Mouse (Mus musculus): ENCODE measurements around the gene Pcgf6. TPM values are rescaled to one million over a fixed set of nuclear protein-coding genes. Genes with fewer than 3 reads are reported as not detected.
A peak's percentile ranks its signal among the peaks of the same experiment; 100 is the strongest.

The Pcgf6 gene
- polyA plus RNA-seq, 1 experiment from 2014 or later, result 11.8 TPM

GRCm38 (mm10) chr19:47053471-47053870 lies 2.8 kb upstream of the Pcgf6 start:
- no peak overlapping the region for H3K4me3 ChIP-seq (replicated peaks; ENCODE audit: low read length)
- no peak overlapping the region for H3K9ac ChIP-seq (ENCODE audit: low read length)
- H3K4me1 ChIP-seq (ENCODE audit: control insufficient read depth, insufficient read depth, low read length), result peaks cover 10% of the 10 kb centered on the region
- H3K27me3 ChIP-seq (ENCODE audit: control insufficient read depth, insufficient read depth, low read length), result no peaks in the 10 kb centered on the region
- ATAC-seq (ENCODE audit: insufficient read depth, low FRiP score), result 0 out of 2 replicates have a peak, but pooled peaks have one; percentile 52
- no peaks in the 10 kb centered on the region for H3K36me3 ChIP-seq (ENCODE audit: control insufficient read depth, insufficient read depth, low read length)
- H3K4me2 ChIP-seq (ENCODE audit: low read depth, low read length), result no peak overlapping the region
- no peaks in the 10 kb centered on the region for H3K9me3 ChIP-seq (replicated peaks; ENCODE audit: control insufficient read depth, low read length)
- 66% methylated on average over 4 of the region's 4 CpGs for WGBS
- 0 out of 2 replicates have a peak overlapping the region, but pooled peaks have one; percentile 49 for H3K27ac ChIP-seq (ENCODE audit: low read length)

- no peaks in the 10 kb centered on the region for H3K9me3 ChIP-seq (replicated peaks; ENCODE audit: control insufficient read depth, low read length)
- H3K4me1 ChIP-seq (ENCODE audit: control insufficient read depth, insufficient read depth, low read length), result peaks cover 10% of the 10 kb centered on the region
- H3K9ac ChIP-seq (ENCODE audit: low read length), result no peak overlapping the region
- no peak overlapping the region for H3K4me2 ChIP-seq (ENCODE audit: low read depth, low read length)
- H3K36me3 ChIP-seq (ENCODE audit: control insufficient read depth, insufficient read depth, low read length), result no peaks in the 10 kb centered on the region
- no peak overlapping the region for H3K4me3 ChIP-seq (replicated peaks; ENCODE audit: low read length)
- 0 out of 2 replicates have a peak overlapping the region, but pooled peaks have one; percentile 49 for H3K27ac ChIP-seq (ENCODE audit: low read length)
- no peak for ATAC-seq (ENCODE audit: insufficient read depth, low FRiP score)
- no peaks in the 10 kb centered on the region for H3K27me3 ChIP-seq (ENCODE audit: control insufficient read depth, insufficient read depth, low read length)
- 77% methylated on average over 4 of the region's 4 CpGs for WGBS
Observed at GRCm38 (mm10) chr19:47052927-47053326, 2.2 kb upstream of the Pcgf6 start.

DNA sequence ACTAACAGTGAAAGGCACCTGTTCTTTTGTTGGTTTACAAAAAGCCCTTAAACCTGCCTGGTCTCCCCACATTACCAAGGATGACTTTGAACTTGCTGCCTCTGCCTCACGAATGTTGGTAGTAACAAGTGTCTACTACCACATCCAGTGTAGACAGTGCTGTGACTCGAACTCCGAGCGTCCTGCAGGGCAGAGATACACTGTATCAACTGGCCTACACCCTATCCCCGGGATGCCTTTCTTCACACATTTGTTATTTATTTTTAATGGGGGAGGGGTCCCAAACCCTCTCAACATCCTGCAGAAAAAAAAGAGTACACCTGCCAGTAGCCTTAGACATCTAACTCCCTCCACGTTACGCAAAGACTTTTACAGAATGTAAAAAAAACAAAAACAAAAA lies 866 bp downstream of the Pcgf6 start:
- Histone ChIP-seq H3K27ac (ENCODE audit: low read length) (0 out of 2 replicates have a peak overlapping the region, but pooled peaks have one; percentile 81), H3K27me3 (ENCODE audit: control insufficient read depth, insufficient read depth, low read length) (no peaks in the 10 kb centered on the region), H3K4me1 (ENCODE audit: control insufficient read depth, insufficient read depth, low read length) (peaks cover 10% of the 10 kb centered on the region), H3K36me3 (ENCODE audit: control insufficient read depth, insufficient read depth, low read length) (peaks cover 3% of the 10 kb centered on the region; the same call in 1 of the 2 replicates), H3K9me3 (replicated peaks; ENCODE audit: control insufficient read depth, low read length) (no peaks in the 10 kb centered on the region), H3K4me3 (replicated peaks; ENCODE audit: low read length) (peak overlapping the region; percentile 64), H3K9ac (ENCODE audit: low read length) (peak overlapping the region; percentile 85; the same call in 1 of the 2 replicates), H3K4me2 (ENCODE audit: low read depth, low read length) (peak overlapping the region; percentile 78)
- peak; percentile 28; the same call in 1 of the 2 replicates for ATAC-seq (ENCODE audit: insufficient read depth, low FRiP score)
- 5% methylated on average over 7 of the region's 7 CpGs for WGBS

- H3K36me3 ChIP-seq (ENCODE audit: control insufficient read depth, insufficient read depth, low read length), result peaks cover 3% of the 10 kb centered on the region; the same call in 1 of the 2 replicates
- H3K4me2 ChIP-seq (ENCODE audit: low read depth, low read length), result peak overlapping the region; percentile 78
- H3K27me3 ChIP-seq (ENCODE audit: control insufficient read depth, insufficient read depth, low read length), result no peaks in the 10 kb centered on the region
- H3K4me3 ChIP-seq (replicated peaks; ENCODE audit: low read length), result 0 out of 2 replicates have a peak overlapping the region, but pooled peaks have one; percentile 64
- H3K9ac ChIP-seq (ENCODE audit: low read length), result no peak overlapping the region
- no peak for ATAC-seq (ENCODE audit: insufficient read depth, low FRiP score)
- H3K4me1 ChIP-seq (ENCODE audit: control insufficient read depth, insufficient read depth, low read length), result peaks cover 10% of the 10 kb centered on the region
- WGBS, result 64% methylated on average over 4 of the region's 4 CpGs
- no peaks in the 10 kb centered on the region for H3K9me3 ChIP-seq (replicated peaks; ENCODE audit: control insufficient read depth, low read length)
- H3K27ac ChIP-seq (ENCODE audit: low read length), result no peak overlapping the region
Observed at GRCm38 (mm10) chr19:47049061-47049460, 1.6 kb downstream of the Pcgf6 start.

DNA sequence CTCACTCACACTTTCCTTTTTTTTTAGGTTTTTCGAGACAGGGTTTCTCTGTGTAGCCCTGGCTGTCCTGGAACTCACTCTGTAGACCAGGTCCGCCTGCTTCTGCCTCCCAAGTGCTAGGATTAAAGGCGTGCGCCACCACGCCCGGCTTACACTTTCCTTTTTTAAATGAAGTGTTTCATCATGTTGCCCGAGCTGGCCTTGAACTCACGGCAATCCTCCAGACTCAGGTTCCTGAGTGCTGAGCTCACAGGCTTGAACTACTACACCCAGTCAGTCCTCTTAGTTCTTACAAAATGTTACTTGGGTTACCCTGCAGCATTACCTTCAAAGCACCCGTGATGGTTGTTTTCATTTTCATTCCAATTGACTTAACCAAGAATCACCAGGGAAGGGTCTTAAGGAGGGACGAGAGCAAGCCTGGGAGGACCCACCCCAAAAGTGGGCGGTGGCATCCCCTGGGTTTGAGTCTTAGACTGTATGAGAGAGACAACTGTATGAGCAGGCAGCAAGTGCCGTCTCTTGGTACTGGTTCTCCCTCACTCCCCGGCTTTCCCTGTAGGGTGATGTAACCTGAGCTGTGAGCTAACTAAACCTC lies 3.4 kb downstream of the Pcgf6 start:
- Histone ChIP-seq H3K36me3 (ENCODE audit: control insufficient read depth, insufficient read depth, low read length) (peaks cover 3% of the 10 kb centered on the region; the same call in 1 of the 2 replicates), H3K4me2 (ENCODE audit: low read depth, low read length) (no peak overlapping the region), H3K9ac (ENCODE audit: low read length) (no peak overlapping the region), H3K9me3 (replicated peaks; ENCODE audit: control insufficient read depth, low read length) (no peaks in the 10 kb centered on the region), H3K27ac (ENCODE audit: low read length) (no peak overlapping the region), H3K27me3 (ENCODE audit: control insufficient read depth, insufficient read depth, low read length) (no peaks in the 10 kb centered on the region), H3K4me3 (replicated peaks; ENCODE audit: low read length) (no peak overlapping the region), H3K4me1 (ENCODE audit: control insufficient read depth, insufficient read depth, low read length) (peaks cover 10% of the 10 kb centered on the region)
- no peak for ATAC-seq (ENCODE audit: insufficient read depth, low FRiP score)
- 81% methylated on average over 13 of the region's 13 CpGs for WGBS

DNA sequence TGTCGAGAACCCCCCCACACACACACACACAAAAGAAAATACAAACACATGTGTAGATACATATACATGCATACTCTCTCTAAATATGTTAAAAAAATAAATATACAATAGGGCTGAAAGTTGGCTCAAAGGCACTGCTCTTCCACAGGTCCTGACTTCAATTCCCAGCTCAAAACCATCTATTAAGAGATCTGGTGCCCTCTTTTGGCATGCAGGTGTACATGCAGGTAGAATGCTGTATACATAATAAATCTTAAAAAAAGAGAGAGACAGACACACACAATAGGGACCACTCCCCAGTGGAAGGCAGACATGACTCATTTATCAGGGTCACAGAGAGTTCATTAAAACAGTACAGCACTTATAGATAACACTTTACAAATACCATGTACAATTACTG lies 4.4 kb downstream of the Pcgf6 start:
- H3K27me3 ChIP-seq (ENCODE audit: control insufficient read depth, insufficient read depth, low read length), result no peaks in the 10 kb centered on the region
- peaks cover 10% of the 10 kb centered on the region for H3K4me1 ChIP-seq (ENCODE audit: control insufficient read depth, insufficient read depth, low read length)
- no peak overlapping the region for H3K4me3 ChIP-seq (replicated peaks; ENCODE audit: low read length)
- H3K4me2 ChIP-seq (ENCODE audit: low read depth, low read length), result no peak overlapping the region
- H3K27ac ChIP-seq (ENCODE audit: low read length), result no peak overlapping the region
- H3K9ac ChIP-seq (ENCODE audit: low read length), result no peak overlapping the region
- ATAC-seq (ENCODE audit: insufficient read depth, low FRiP score), result no peak
- 94% methylated on average over 1 of the region's 1 CpGs for WGBS
- peaks cover 3% of the 10 kb centered on the region; the same call in 1 of the 2 replicates for H3K36me3 ChIP-seq (ENCODE audit: control insufficient read depth, insufficient read depth, low read length)
- no peaks in the 10 kb centered on the region for H3K9me3 ChIP-seq (replicated peaks; ENCODE audit: control insufficient read depth, low read length)

DNA sequence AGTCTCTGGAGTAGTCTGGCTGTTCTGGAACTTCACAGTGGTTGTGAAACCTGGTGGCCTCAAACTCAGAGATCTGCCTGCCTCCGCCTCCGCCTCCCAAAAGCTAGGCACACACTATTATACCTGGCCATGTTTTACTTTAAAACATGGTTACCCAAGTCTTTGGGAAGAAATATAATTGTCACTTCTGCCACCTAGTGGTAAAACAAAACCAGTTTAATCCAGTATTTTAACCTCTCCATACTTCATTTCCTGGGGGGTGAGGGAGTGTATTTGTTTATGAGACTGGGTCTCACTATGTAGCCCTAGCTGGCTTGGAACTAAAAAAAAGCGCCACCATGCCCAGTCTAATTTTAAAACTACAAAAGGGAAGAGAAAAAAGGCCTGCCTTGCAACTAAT lies 7.1 kb downstream of the Pcgf6 start:
- no peaks in the 10 kb centered on the region for H3K4me1 ChIP-seq (ENCODE audit: control insufficient read depth, insufficient read depth, low read length)
- no peak overlapping the region for H3K4me2 ChIP-seq (ENCODE audit: low read depth, low read length)
- H3K27me3 ChIP-seq (ENCODE audit: control insufficient read depth, insufficient read depth, low read length), result no peaks in the 10 kb centered on the region
- 89% methylated on average over 3 of the region's 3 CpGs for WGBS
- H3K36me3 ChIP-seq (ENCODE audit: control insufficient read depth, insufficient read depth, low read length), result peaks cover 9% of the 10 kb centered on the region; the same call in 1 of the 2 replicates
- no peak overlapping the region for H3K9ac ChIP-seq (ENCODE audit: low read length)
- ATAC-seq (ENCODE audit: insufficient read depth, low FRiP score), result no peak
- no peak overlapping the region for H3K4me3 ChIP-seq (replicated peaks; ENCODE audit: low read length)
- no peak overlapping the region for H3K27ac ChIP-seq (ENCODE audit: low read length)
- no peaks in the 10 kb centered on the region for H3K9me3 ChIP-seq (replicated peaks; ENCODE audit: control insufficient read depth, low read length)

- H3K27me3 ChIP-seq (ENCODE audit: control insufficient read depth, insufficient read depth, low read length), result no peaks in the 10 kb centered on the region
- peaks cover 6% of the 10 kb centered on the region; the same call in 1 of the 2 replicates for H3K36me3 ChIP-seq (ENCODE audit: control insufficient read depth, insufficient read depth, low read length)
- H3K9me3 ChIP-seq (replicated peaks; ENCODE audit: control insufficient read depth, low read length), result no peaks in the 10 kb centered on the region
- no peak for ATAC-seq (ENCODE audit: insufficient read depth, low FRiP score)
- H3K4me3 ChIP-seq (replicated peaks; ENCODE audit: low read length), result no peak overlapping the region
- H3K27ac ChIP-seq (ENCODE audit: low read length), result no peak overlapping the region
- no peaks in the 10 kb centered on the region for H3K4me1 ChIP-seq (ENCODE audit: control insufficient read depth, insufficient read depth, low read length)
- 85% methylated on average over 3 of the region's 3 CpGs for WGBS
- no peak overlapping the region for H3K9ac ChIP-seq (ENCODE audit: low read length)
- no peak overlapping the region for H3K4me2 ChIP-seq (ENCODE audit: low read depth, low read length)
Observed at GRCm38 (mm10) chr19:47040720-47041473, 9.8 kb downstream of the Pcgf6 start.

DNA sequence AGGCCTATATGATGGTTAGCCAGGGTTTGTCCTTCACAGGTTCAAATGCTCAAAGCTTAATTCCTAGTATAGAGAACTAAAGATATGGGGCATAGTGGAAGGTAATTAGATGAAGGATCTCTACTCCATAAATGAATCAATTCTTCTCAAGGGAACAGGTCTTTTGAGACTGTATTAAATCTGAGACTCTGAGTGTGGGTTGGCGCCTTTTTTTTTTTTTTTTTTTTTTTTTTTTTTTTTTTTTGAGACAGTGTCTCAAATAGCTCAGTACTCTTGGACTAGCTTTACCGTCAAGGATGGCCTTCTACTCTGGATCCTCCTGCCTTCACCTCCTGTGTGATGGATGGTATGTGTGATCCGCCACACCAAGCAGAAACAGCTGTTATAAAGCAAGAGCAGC lies 14.1 kb downstream of the Pcgf6 start:
- Histone ChIP-seq H3K4me1 (ENCODE audit: control insufficient read depth, insufficient read depth, low read length) (no peaks in the 10 kb centered on the region), H3K4me2 (ENCODE audit: low read depth, low read length) (no peak overlapping the region), H3K4me3 (replicated peaks; ENCODE audit: low read length) (no peak overlapping the region), H3K9ac (ENCODE audit: low read length) (no peak overlapping the region), H3K36me3 (ENCODE audit: control insufficient read depth, insufficient read depth, low read length) (peaks cover 6% of the 10 kb centered on the region; the same call in 1 of the 2 replicates), H3K9me3 (replicated peaks; ENCODE audit: control insufficient read depth, low read length) (no peaks in the 10 kb centered on the region), H3K27ac (ENCODE audit: low read length) (no peak overlapping the region), H3K27me3 (ENCODE audit: control insufficient read depth, insufficient read depth, low read length) (no peaks in the 10 kb centered on the region)
- WGBS, result 79% methylated on average over 3 of the region's 3 CpGs
- no peak for ATAC-seq (ENCODE audit: insufficient read depth, low FRiP score)

Data from stomach, embryonic 16.5 days (tissue).